Mouse (Mus musculus) heart, embryonic 15.5 days (tissue): ENCODE data around the gene Gpr180. TPM values are rescaled to one million over a fixed set of nuclear protein-coding genes. Genes with fewer than 3 reads are reported as not detected.
"Not testable (repeated sequence)": the region's sequence is repeated elsewhere in the genome, so short reads cannot be mapped to it uniquely, and the experiment has no call there.

ENCODE experiments used
- ATAC-seq: fragments of 200-750 bp; cut with Nextera tagmentation; replicated peaks from 2 replicates; pipeline ENCODE4 v1.8.0; 2017; ENCODE audit warnings: low read depth, moderate TSS enrichment; ENCODE audit not compliant: insufficient number of reproducible peaks, insufficient read depth, low FRiP score
- H3K27ac ChIP-seq: fragments of 300-500 bp; sonication (generic); 2 replicates; pipeline ENCODE4 v1.5.1; 2015; ENCODE audit warnings: mild to moderate bottlenecking, inconsistent platforms
- H3K27me3 ChIP-seq: fragments of 300-500 bp; sonication (generic); 2 replicates; pipeline ENCODE4 v1.6.1; 2015; ENCODE audit warnings: inconsistent platforms
- H3K36me3 ChIP-seq: fragments of 300-500 bp; sonication (generic); 2 replicates; pipeline ENCODE4 v1.6.1; 2015; ENCODE audit warnings: mild to moderate bottlenecking, inconsistent platforms
- H3K4me1 ChIP-seq: fragments of 300-500 bp; sonication (generic); replicated peaks from 2 replicates; pipeline ENCODE4 v1.6.1; 2015; ENCODE audit warnings: inconsistent platforms
- H3K4me2 ChIP-seq: fragments of 300-500 bp; sonication (generic); 2 replicates; pipeline ENCODE4 v1.6.1; 2015; ENCODE audit warnings: inconsistent platforms, mild to moderate bottlenecking, moderate library complexity
- H3K4me3 ChIP-seq: fragments of 300-500 bp; sonication (generic); 2 replicates; pipeline ENCODE4 v1.5.1; 2015; ENCODE audit warnings: mild to moderate bottlenecking, inconsistent platforms
- H3K9ac ChIP-seq: fragments of 300-500 bp; sonication (generic); 2 replicates; pipeline ENCODE4 v1.6.1; 2015; ENCODE audit warnings: mild to moderate bottlenecking, inconsistent platforms
- H3K9me3 ChIP-seq: fragments of 300-500 bp; sonication (generic); replicated peaks from 2 replicates; pipeline ENCODE4 v1.6.1; 2016; ENCODE audit warnings: inconsistent platforms
- WGBS: fragments of 180-500 bp; shearing (Covaris S2); methylation state at CpG from one replicate; pipeline ENCODE4 v1.1.7; 2015; ENCODE audit warnings: mixed read lengths; 5-methylcytosine and 5-hydroxymethylcytosine counted together
- polyA plus RNA-seq: library from polyadenylated mRNA; unstranded; fragments of >200 nt; fragmentation: Nextera tagmentation; extraction: Ambion mirVana; gene quantifications from 2 replicates; pipeline ENCODE4 v1.2.1, GENCODE M21; 2015

The Gpr180 gene
- polyA plus RNA-seq, 1 experiment from 2014 or later, result 35.8 TPM

DNA sequence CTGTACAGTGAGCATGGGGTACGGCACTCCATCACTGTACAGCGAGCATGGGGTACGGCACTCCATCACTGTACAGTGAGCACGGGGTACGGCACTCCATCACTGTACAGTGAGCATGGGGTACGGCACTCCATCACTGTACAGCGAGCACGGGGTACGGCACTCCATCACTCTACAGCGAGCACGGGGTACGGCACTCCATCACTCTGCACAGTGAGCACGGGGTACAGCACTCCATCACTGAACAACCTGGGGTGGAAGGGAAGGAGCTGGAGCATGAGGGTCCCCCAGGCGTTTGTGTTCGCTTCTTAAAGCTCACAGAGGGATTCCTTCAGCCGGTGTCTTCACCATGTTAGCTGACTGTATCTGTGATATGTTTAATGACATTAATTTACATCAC, 19.1 kb downstream of the Gpr180 start:
- peaks cover 18% of the 10 kb centered on the region for H3K36me3 ChIP-seq
- not testable (repeated sequence) for H3K9me3 ChIP-seq, ATAC-seq, H3K9ac ChIP-seq, H3K4me1 ChIP-seq, H3K4me3 ChIP-seq, H3K27me3 ChIP-seq, H3K4me2 ChIP-seq, H3K27ac ChIP-seq
- WGBS, result 92% methylated on average over 16 of the region's 16 CpGs

GRCm38 (mm10) chr14:118156740-118157139, 19.8 kb downstream of the Gpr180 start:
- no peak for ATAC-seq
- H3K9me3 ChIP-seq, result no peaks in the 10 kb centered on the region
- H3K9ac ChIP-seq, result no peak overlapping the region
- no peak overlapping the region for H3K4me2 ChIP-seq
- H3K27me3 ChIP-seq, result no peaks in the 10 kb centered on the region
- no peak overlapping the region for H3K27ac ChIP-seq
- 85% methylated on average over 10 of the region's 10 CpGs for WGBS
- peaks cover 24% of the 10 kb centered on the region for H3K36me3 ChIP-seq
- H3K4me3 ChIP-seq, result no peak overlapping the region
- 0 out of 2 replicates have a peak, but pooled peaks cover 1% of the 10 kb centered on the region for H3K4me1 ChIP-seq

DNA sequence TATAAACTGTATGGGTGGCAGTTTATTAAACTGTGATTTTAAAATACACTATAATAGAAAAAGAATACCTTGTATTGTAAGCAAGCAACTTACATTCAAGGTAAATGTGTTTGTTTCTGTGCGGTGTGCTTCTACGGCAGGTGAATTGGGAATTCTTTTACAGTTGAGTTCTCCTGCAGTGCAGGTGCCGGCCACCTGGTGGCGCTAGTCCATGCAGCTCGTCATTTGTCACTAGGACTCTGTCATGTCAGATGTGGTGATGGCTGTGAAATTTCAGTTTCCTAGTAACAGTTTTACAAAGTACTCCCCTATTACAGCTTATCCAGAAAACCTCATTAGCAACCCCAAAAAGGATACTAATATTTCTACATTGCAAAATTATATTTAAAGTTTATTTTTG, 20.2 kb downstream of the Gpr180 start:
- peaks cover 27% of the 10 kb centered on the region for H3K36me3 ChIP-seq
- H3K27me3 ChIP-seq, result no peaks in the 10 kb centered on the region
- ATAC-seq, result no peak
- no peak overlapping the region for H3K4me2 ChIP-seq
- H3K4me3 ChIP-seq, result no peak overlapping the region
- no peaks in the 10 kb centered on the region for H3K9me3 ChIP-seq
- H3K27ac ChIP-seq, result no peak overlapping the region
- no peaks in the 10 kb centered on the region for H3K4me1 ChIP-seq
- no peak overlapping the region for H3K9ac ChIP-seq
- 31% methylated on average over 5 of the region's 5 CpGs for WGBS

GRCm38 (mm10) chr14:118161751-118162150, 24.8 kb downstream of the Gpr180 start:
- no peaks in the 10 kb centered on the region for H3K9me3 ChIP-seq

GRCm38 (mm10) chr14:118162640-118163039, 25.7 kb downstream of the Gpr180 start:
- peak overlapping the region; percentile 52 for H3K27ac ChIP-seq
- H3K4me3 ChIP-seq, result no peak overlapping the region
- peak overlapping the region; percentile 40 for H3K4me2 ChIP-seq
- peaks cover 28% of the 10 kb centered on the region for H3K36me3 ChIP-seq
- peaks cover 6% of the 10 kb centered on the region; the same call in 1 of the 2 replicates for H3K4me1 ChIP-seq
- no peak overlapping the region for H3K9ac ChIP-seq
- no peaks in the 10 kb centered on the region for H3K9me3 ChIP-seq
- ATAC-seq, result peak; percentile 66; the same call in 1 of the 2 replicates
- H3K27me3 ChIP-seq, result no peaks in the 10 kb centered on the region
- 44% methylated on average over 14 of the region's 14 CpGs for WGBS

More at GRCm38 (mm10) chr14:118161751-118162150, 24.8 kb downstream of the Gpr180 start:
- Histone ChIP-seq H3K36me3 (peaks cover 28% of the 10 kb centered on the region), H3K9ac (no peak overlapping the region), H3K27me3 (no peaks in the 10 kb centered on the region), H3K4me2 (no peak overlapping the region), H3K4me1 (peaks cover 6% of the 10 kb centered on the region; the same call in 1 of the 2 replicates), H3K27ac (no peak overlapping the region), H3K4me3 (no peak overlapping the region)
- WGBS, result 80% methylated on average over 3 of the region's 3 CpGs
- no peak for ATAC-seq

GRCm38 (mm10) chr14:118168776-118169175, 31.8 kb downstream of the Gpr180 start:
- Histone ChIP-seq H3K36me3 (no peaks in the 10 kb centered on the region; the same call in 1 of the 2 replicates), H3K27me3 (no peaks in the 10 kb centered on the region), H3K4me2 (no peak overlapping the region), H3K9me3 (no peaks in the 10 kb centered on the region), H3K4me1 (no peaks in the 10 kb centered on the region), H3K4me3 (no peak overlapping the region), H3K9ac (no peak overlapping the region), H3K27ac (no peak overlapping the region)
- 91% methylated on average over 4 of the region's 4 CpGs for WGBS
- ATAC-seq, result no peak

- no peak for ATAC-seq
- H3K27me3 ChIP-seq, result no peaks in the 10 kb centered on the region
- no peaks in the 10 kb centered on the region for H3K36me3 ChIP-seq
- no peak overlapping the region for H3K4me2 ChIP-seq
- WGBS, result 60% methylated on average over 11 of the region's 11 CpGs
- H3K27ac ChIP-seq, result no peak overlapping the region
- no peak overlapping the region for H3K9ac ChIP-seq
- H3K9me3 ChIP-seq, result no peaks in the 10 kb centered on the region
- no peaks in the 10 kb centered on the region for H3K4me1 ChIP-seq
- no peak overlapping the region for H3K4me3 ChIP-seq
These were observed 36.7 kb downstream of the Gpr180 start for GRCm38 (mm10) chr14:118173590-118174203.

DNA sequence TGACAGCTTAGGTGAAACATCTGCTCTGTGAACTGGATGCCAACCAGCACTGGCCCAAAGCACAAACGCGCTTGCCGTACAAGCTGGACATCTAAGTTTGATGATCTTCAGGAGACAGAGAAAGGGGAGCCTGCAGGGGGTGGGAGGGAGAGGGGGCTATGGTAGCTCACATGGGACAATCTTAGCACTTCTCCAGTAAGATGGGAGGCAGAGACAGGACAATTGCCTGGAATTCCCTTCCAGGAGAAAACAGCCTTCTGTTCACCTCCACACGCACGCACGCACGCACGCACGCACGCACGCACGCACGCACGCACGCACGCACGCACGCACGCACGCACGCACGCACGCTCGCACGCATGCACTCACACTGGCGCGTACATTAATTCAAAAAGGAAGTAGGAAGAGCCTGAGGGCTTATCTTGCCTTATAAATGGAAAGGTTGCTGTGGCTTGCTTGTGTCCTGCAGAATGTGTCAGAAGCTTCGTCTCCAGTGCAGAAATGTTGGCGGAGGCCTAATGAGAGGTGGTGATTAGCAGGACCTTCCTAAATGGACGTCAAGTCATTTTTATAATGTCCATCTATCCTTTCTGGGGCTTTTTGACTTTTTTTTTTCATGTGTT, 38.2 kb downstream of the Gpr180 start:
- WGBS, result 77% methylated on average over 30 of the region's 30 CpGs
- Histone ChIP-seq H3K4me3 (no peak overlapping the region), H3K27me3 (no peaks in the 10 kb centered on the region), H3K36me3 (no peaks in the 10 kb centered on the region), H3K4me2 (no peak overlapping the region), H3K9ac (no peak overlapping the region), H3K9me3 (no peaks in the 10 kb centered on the region), H3K4me1 (no peaks in the 10 kb centered on the region), H3K27ac (no peak overlapping the region)
- no peak for ATAC-seq

DNA sequence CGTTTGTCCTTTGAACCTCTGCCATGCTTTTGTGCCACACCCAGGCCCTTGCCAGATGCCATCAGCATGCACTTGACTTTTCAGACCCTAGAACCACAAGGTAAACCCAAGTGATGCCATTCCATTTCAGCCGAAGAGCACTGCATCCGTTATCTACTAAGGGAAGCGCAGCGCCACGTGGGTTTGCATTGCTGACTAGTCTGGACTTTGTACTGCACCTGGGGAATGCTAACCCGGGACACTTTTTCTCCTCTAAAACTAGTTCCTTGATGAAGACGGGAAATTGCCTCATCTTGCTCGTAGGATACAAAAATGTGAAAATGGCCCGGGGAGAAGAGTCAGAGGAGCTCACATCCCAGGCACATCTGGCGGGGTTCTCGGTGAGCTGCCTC, 38.7 kb downstream of the Gpr180 start:
- H3K4me3 ChIP-seq, result no peak overlapping the region
- H3K9ac ChIP-seq, result no peak overlapping the region
- no peaks in the 10 kb centered on the region for H3K4me1 ChIP-seq
- no peak overlapping the region for H3K27ac ChIP-seq
- H3K9me3 ChIP-seq, result no peaks in the 10 kb centered on the region
- no peaks in the 10 kb centered on the region for H3K36me3 ChIP-seq
- ATAC-seq, result no peak
- no peaks in the 10 kb centered on the region for H3K27me3 ChIP-seq
- H3K4me2 ChIP-seq, result no peak overlapping the region
- 83% methylated on average over 12 of the region's 12 CpGs for WGBS

DNA sequence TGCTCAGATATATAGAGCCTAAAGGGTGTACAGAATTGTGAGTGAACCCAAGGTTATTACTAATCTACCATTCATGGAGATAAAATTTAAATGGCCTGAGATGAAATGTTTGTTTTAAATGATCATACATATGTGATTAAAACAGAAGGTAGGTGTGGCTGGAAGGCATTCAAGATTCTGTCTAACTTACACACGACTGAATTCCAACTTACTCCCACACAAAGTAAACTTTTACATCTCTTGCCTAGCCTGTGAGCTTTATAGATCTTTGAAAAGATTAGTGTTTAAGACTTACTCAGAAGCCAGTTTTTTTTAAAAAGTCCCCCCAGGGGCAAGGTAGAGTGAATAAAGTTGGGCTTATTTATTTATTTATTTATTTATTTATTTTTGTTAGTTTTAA, 42.3 kb downstream of the Gpr180 start:
- Histone ChIP-seq H3K4me1 (no peaks in the 10 kb centered on the region), H3K9ac (no peak overlapping the region), H3K4me3 (no peak overlapping the region), H3K4me2 (no peak overlapping the region), H3K27ac (no peak overlapping the region), H3K9me3 (no peaks in the 10 kb centered on the region), H3K36me3 (no peaks in the 10 kb centered on the region), H3K27me3 (no peaks in the 10 kb centered on the region)
- 37% methylated on average over 1 of the region's 1 CpGs for WGBS
- ATAC-seq, result no peak

GRCm38 (mm10) chr14:118179701-118180100, 42.7 kb downstream of the Gpr180 start:
- no peaks in the 10 kb centered on the region for H3K4me1 ChIP-seq
- no peaks in the 10 kb centered on the region for H3K27me3 ChIP-seq
- H3K4me2 ChIP-seq, result peak overlapping the region; percentile 74
- 36% methylated on average over 7 of the region's 7 CpGs for WGBS
- H3K4me3 ChIP-seq, result peak overlapping the region; percentile 66
- ATAC-seq, result no peak
- no peaks in the 10 kb centered on the region for H3K36me3 ChIP-seq
- peak overlapping the region; percentile 81 for H3K27ac ChIP-seq
- H3K9ac ChIP-seq, result peak overlapping the region; percentile 63
- no peaks in the 10 kb centered on the region for H3K9me3 ChIP-seq

DNA sequence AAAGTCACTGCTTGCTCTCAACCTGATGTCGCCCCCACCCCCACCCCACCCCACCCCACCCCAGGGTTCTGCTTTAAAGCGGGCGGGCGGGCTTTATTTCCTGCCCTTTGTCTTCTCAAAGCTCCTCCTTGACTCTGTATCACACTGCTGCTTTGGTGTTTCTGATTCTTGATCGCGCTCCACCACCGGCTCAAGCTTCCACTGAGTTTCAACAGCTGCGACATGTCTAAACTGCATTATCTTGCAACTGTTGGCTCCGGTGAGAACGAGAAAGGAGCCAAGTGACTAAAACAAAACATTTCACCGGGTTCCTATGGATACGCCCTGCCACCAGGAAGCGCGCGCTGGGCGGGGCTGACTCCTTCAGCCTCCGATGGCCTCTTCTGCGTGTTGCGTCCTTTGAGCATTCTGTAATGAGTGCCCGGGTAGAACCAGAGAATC, 43.2 kb downstream of the Gpr180 start:
- peak; percentile 85 for ATAC-seq
- peak overlapping the region; percentile 74 for H3K4me2 ChIP-seq
- H3K27me3 ChIP-seq, result no peaks in the 10 kb centered on the region
- H3K9ac ChIP-seq, result peak overlapping the region; percentile 63
- H3K36me3 ChIP-seq, result no peaks in the 10 kb centered on the region
- peak overlapping the region; percentile 81 for H3K27ac ChIP-seq
- no peaks in the 10 kb centered on the region for H3K9me3 ChIP-seq
- peak overlapping the region; percentile 66 for H3K4me3 ChIP-seq
- WGBS, result under 1% methylated on average over 20 of the region's 20 CpGs
- no peaks in the 10 kb centered on the region for H3K4me1 ChIP-seq
